12 mouse cellular contexts compared by ENCODE assay signal in genomic region chr6:92609078-92609477, GRCm38 (mm10).
DNase-seq lines count a peak whose midpoint lies in the region; ATAC-seq and TF ChIP-seq lines count a peak whose summit lies in the region.
"Had no signal": no experiment of that assay in that cellular context is flagged by ENCODE, and none has a peak within 500 bp of the region (broad histone marks: within the 10 kb centered on the region; RNA-seq: fewer than 3 reads in every experiment).

No protein-coding gene starts in this region.

- H3K27ac ChIP-seq in liver, adult 2 months (replicated peaks; ENCODE audit: insufficient read depth, low read depth, low read length) = no peak overlapping the region
- no peak overlapping the region for H3K27ac ChIP-seq in liver, embryonic 11.5 days (ENCODE audit: low read depth, low read length)
- peak overlapping the region; percentile 58 for H3K27ac ChIP-seq in embryonic fibroblast, embryonic 13.5 days (ENCODE audit: insufficient read depth, low read length)
- H3K27ac ChIP-seq in intestine, embryonic 16.5 days (ENCODE audit: low read length) = peak overlapping the region; percentile 71
- H3K27ac ChIP-seq: limb, embryonic 12.5 days had no signal

- no peaks in the 10 kb centered on the region for H3K4me1 ChIP-seq in liver, adult 2 months (ENCODE audit: control insufficient read depth, insufficient read depth, low read length)
- H3K4me1 ChIP-seq in liver, embryonic 11.5 days (replicated peaks; ENCODE audit: control insufficient read depth, insufficient read depth, low read length) = no peaks in the 10 kb centered on the region
- H3K4me1 ChIP-seq in embryonic fibroblast, embryonic 13.5 days (ENCODE audit: control insufficient read depth, insufficient read depth, low read length) = peaks cover 15% of the 10 kb centered on the region
- H3K4me1 ChIP-seq in intestine, embryonic 16.5 days (ENCODE audit: control insufficient read depth, insufficient read depth, low read length) = peaks cover 17% of the 10 kb centered on the region

- H3K27me3 ChIP-seq in liver, adult 2 months (ENCODE audit: control insufficient read depth, insufficient read depth, low read length) = no peaks in the 10 kb centered on the region
- H3K27me3 ChIP-seq in liver, embryonic 11.5 days (replicated peaks; ENCODE audit: control insufficient read depth, insufficient read depth, low read length) = no peaks in the 10 kb centered on the region
- H3K27me3 ChIP-seq in intestine, embryonic 16.5 days (replicated peaks; ENCODE audit: control insufficient read depth, insufficient read depth, low read length) = no peaks in the 10 kb centered on the region
- H3K27me3 ChIP-seq: limb, embryonic 12.5 days had no signal

- no peaks in the 10 kb centered on the region for H3K79me2 ChIP-seq in liver, adult 2 months (ENCODE audit: control insufficient read depth, insufficient read depth, low read length)

- no peak overlapping the region for H3K4me3 ChIP-seq in liver, adult 2 months (ENCODE audit: insufficient read depth, low read depth, low read length)
- no peak overlapping the region for H3K4me3 ChIP-seq in liver, embryonic 11.5 days (ENCODE audit: low read depth, low read length)
- H3K4me3 ChIP-seq in embryonic fibroblast, embryonic 13.5 days (ENCODE audit: insufficient read depth, low read length) = no peak overlapping the region
- no peak overlapping the region for H3K4me3 ChIP-seq in intestine, embryonic 16.5 days (ENCODE audit: low read length)
- H3K4me3 ChIP-seq: erythroblast, embryonic 14.5 days; limb, embryonic 12.5 days had no signal

- WGBS in liver, adult 2 months = 61% methylated on average over 3 of the region's 3 CpGs
- 61% methylated on average over 3 of the region's 3 CpGs for WGBS in liver, embryonic 11.5 days
- 52% methylated on average over 3 of the region's 3 CpGs for WGBS in intestine, embryonic 16.5 days

- no peak for TF ChIP-seq POLR2A in liver, adult 2 months (IDR thresholded peaks at IDR 0.05; ENCODE audit: extremely low read depth, insufficient read depth, low read length)
- TF ChIP-seq POLR2A in embryonic fibroblast, embryonic 13.5 days (IDR thresholded peaks at IDR 0.05; ENCODE audit: low read depth, low read length) = no peak

- no peak for ATAC-seq in liver, embryonic 11.5 days (replicated peaks; ENCODE audit: low FRiP score)
- peak; percentile 58; the same call in 1 of the 2 replicates for ATAC-seq in intestine, embryonic 16.5 days

- H3K9ac ChIP-seq in liver, adult 2 months (ENCODE audit: low read depth, low read length) = no peak overlapping the region
- no peak overlapping the region for H3K9ac ChIP-seq in liver, embryonic 11.5 days (ENCODE audit: low read depth, low read length)
- no peak overlapping the region for H3K9ac ChIP-seq in intestine, embryonic 16.5 days (ENCODE audit: low read depth, low read length)
- H3K9ac ChIP-seq: limb, embryonic 12.5 days had no signal

- H3K9me3 ChIP-seq in liver, embryonic 11.5 days (ENCODE audit: control insufficient read depth, low read length) = no peaks in the 10 kb centered on the region
- no peaks in the 10 kb centered on the region for H3K9me3 ChIP-seq in intestine, embryonic 16.5 days (ENCODE audit: control insufficient read depth, low read length)
- H3K9me3 ChIP-seq: limb, embryonic 12.5 days had no signal

- intact Hi-C loops in left cerebral cortex, postnatal 10 days (cut with DNase I) = loop anchor here (10.0 kb wide), 2 partner anchors 74 to 116 kb away; no protein-coding TSS in a partner anchor

- DNase-seq in heart, adult 8-10 months (ENCODE audit: low spot score) = peak; percentile 17
- no peak for DNase-seq in heart, postnatal 4 days
- DNase-seq in liver, adult 2 months (ENCODE audit: extremely low read depth, low read depth, low spot score) = peak; percentile 15
- DNase-seq in liver, embryonic 11.5 days (ENCODE audit: low spot score) = no peak
- no peak for DNase-seq in left cerebral cortex, postnatal 10 days (ENCODE audit: extremely low spot score in 1 of 2, low spot score in 2 of 2)
- DNase-seq in layer of hippocampus, adult 18-20 months (ENCODE audit: low spot score in 2 of 2) = no peak
- DNase-seq: cerebellum, postnatal 14 days; right cerebral cortex, postnatal 4 days had no signal

- H3K36me3 ChIP-seq in liver, adult 2 months (ENCODE audit: control insufficient read depth, insufficient read depth, low read length) = no peaks in the 10 kb centered on the region
- no peaks in the 10 kb centered on the region for H3K36me3 ChIP-seq in liver, embryonic 11.5 days (ENCODE audit: control insufficient read depth, insufficient read depth, low read length)
- H3K36me3 ChIP-seq in intestine, embryonic 16.5 days (ENCODE audit: control insufficient read depth, insufficient read depth, low read length) = no peaks in the 10 kb centered on the region
- H3K36me3 ChIP-seq: limb, embryonic 12.5 days had no signal

- no peak overlapping the region for H3K4me2 ChIP-seq in liver, embryonic 11.5 days
- H3K4me2 ChIP-seq in intestine, embryonic 16.5 days (ENCODE audit: low read depth, low read length) = no peak overlapping the region
- H3K4me2 ChIP-seq: limb, embryonic 12.5 days had no signal

- no peak for TF ChIP-seq CTCF in liver, adult 2 months (IDR thresholded peaks at IDR 0.05; ENCODE audit: low read depth, low read length)
- TF ChIP-seq CTCF in embryonic fibroblast, embryonic 13.5 days (IDR thresholded peaks at IDR 0.05; ENCODE audit: borderline replicate concordance, insufficient read depth, low read length) = no peak

Comparison
In these comparisons a context has a peak if more than half of its experiments do, and no peak if none do; other contexts are left out.
1. DNase-seq: peak in heart, adult 8-10 months (single experiment) and liver, adult 2 months (single experiment); none in heart, postnatal 4 days (single experiment), liver, embryonic 11.5 days (single experiment), left cerebral cortex, postnatal 10 days (0 of 2) and layer of hippocampus, adult 18-20 months (0 of 2).
2. H3K27ac ChIP-seq: peak in embryonic fibroblast, embryonic 13.5 days (single experiment) and intestine, embryonic 16.5 days (single experiment); none in liver, adult 2 months (single experiment) and liver, embryonic 11.5 days (single experiment).